Mouse (Mus musculus) neural tube, embryonic 12.5 days (tissue): ENCODE data around the gene Zcchc24. TPM values are rescaled to one million over a fixed set of nuclear protein-coding genes. Genes with fewer than 3 reads are reported as not detected.
"Not testable (repeated sequence)": the region's sequence is repeated elsewhere in the genome, so short reads cannot be mapped to it uniquely, and the experiment has no call there.

ENCODE experiments used
- ATAC-seq: fragments of 200-750 bp; cut with Nextera tagmentation; 2 replicates; pipeline ENCODE4 v1.8.0; 2017; ENCODE audit warnings: low read depth, mild to moderate bottlenecking, moderate TSS enrichment, moderate library complexity; ENCODE audit not compliant: low FRiP score
- H3K27ac ChIP-seq: fragments of 300-500 bp; sonication (generic); 2 replicates; pipeline ENCODE4 v1.5.1; 2016
- H3K27me3 ChIP-seq: fragments of 300-500 bp; sonication (generic); replicated peaks from 2 replicates; pipeline ENCODE4 v1.6.1; 2016; ENCODE audit warnings: mild to moderate bottlenecking
- H3K36me3 ChIP-seq: fragments of 300-500 bp; sonication (generic); 2 replicates; pipeline ENCODE4 v1.6.1; 2016; ENCODE audit warnings: mild to moderate bottlenecking
- H3K4me1 ChIP-seq: fragments of 300-500 bp; sonication (generic); 2 replicates; pipeline ENCODE4 v1.6.1; 2016
- H3K4me2 ChIP-seq: fragments of 300-500 bp; sonication (generic); replicated peaks from 2 replicates; pipeline ENCODE4 v1.6.1; 2016; ENCODE audit warnings: mild to moderate bottlenecking
- H3K4me3 ChIP-seq: fragments of 300-500 bp; sonication (generic); 2 replicates; pipeline ENCODE4 v1.5.1; 2016
- H3K9ac ChIP-seq: fragments of 300-500 bp; sonication (generic); 2 replicates; pipeline ENCODE4 v1.6.1; 2016; ENCODE audit warnings: mild to moderate bottlenecking
- H3K9me3 ChIP-seq: fragments of 300-500 bp; sonication (generic); 2 replicates; pipeline ENCODE4 v1.6.1; 2016; ENCODE audit warnings: mild to moderate bottlenecking
- WGBS: fragments of 180-500 bp; shearing (Covaris S2); methylation state at CpG from one replicate; pipeline ENCODE4 v1.1.7; 2016; 5-methylcytosine and 5-hydroxymethylcytosine counted together
- polyA plus RNA-seq: library from polyadenylated mRNA; unstranded; fragments of >200 nt; fragmentation: Nextera tagmentation; extraction: Ambion mirVana; gene quantifications from 2 replicates; pipeline ENCODE4 v1.2.1, GENCODE M21; 2016

The Zcchc24 gene
- 21.5 and 22.2 TPM in 2 replicates for polyA plus RNA-seq

DNA sequence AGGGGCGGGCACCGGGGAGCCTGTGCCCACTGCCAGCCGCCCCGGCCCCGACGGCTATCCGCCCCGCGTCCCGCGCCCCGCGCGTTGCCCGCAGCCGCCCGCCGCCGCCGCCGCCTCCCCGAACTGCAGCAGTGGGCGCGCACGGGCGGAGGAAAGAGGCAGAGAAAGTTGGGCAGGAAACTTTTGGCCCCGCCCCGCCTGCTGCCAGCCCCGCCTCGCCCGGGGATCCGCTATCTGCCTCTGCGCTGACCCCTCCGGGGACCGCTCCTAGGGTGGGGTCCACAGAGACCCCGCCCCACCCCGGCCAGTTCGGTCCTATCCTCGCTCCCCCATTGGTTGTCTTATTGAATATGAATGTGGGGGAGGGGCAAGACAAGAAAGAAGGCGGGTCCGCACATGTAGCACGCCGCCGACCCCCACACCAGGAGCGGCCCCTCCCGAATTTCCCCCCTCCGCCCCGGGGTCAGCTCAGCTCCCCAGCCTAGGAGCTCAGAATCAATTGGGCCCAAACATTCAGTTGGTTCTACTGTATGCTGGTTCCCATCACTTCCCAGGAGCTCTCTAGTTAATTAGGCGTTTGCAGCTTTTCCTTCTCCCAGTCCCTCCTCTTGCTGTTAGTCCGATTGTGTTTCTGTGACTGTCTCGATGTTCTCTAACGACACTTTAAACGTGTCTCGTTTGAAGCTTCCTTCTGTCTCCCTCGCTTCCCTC is at the start of gene Zcchc24:
Gene Zcchc24 (minus strand): TSS at position 125 of the 711 bp plus-strand sequence.
- peak; percentile 82 for ATAC-seq
- Histone ChIP-seq H3K27ac (peak within 1 kb of the TSS; percentile 37; the same call in 1 of the 2 replicates), H3K4me3 (peak within 1 kb of the TSS; percentile 70), H3K36me3 (no peaks in the 10 kb centered on the region), H3K4me1 (peaks cover 42% of the 10 kb centered on the region), H3K9me3 (no peaks in the 10 kb centered on the region), H3K27me3 (no peaks in the 10 kb centered on the region), H3K9ac (peak within 1 kb of the TSS; percentile 80), H3K4me2 (peak within 1 kb of the TSS; percentile 96)
- 1% methylated on average over 46 of the region's 55 CpGs for WGBS

DNA sequence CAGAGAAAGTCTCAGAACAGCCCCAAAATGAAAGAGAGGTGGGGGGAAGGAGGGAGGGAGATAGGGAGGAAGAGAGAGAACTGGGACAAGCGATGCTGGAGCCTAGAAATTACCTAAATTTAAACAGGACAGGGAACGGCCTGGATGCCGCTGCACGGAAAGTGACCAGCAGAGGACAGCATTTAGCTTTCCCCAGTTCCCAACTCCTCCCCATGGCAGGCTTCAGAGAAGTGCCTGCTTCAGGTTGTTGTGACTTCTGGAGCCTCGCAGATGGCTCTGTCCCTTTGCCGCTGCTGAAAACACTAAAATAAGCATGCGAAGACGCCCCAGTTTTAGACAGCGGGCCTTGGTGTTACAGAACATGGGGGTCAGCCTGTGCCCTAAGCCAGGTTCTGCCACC is 47.6 kb upstream of the Zcchc24 start:
- 11% methylated on average over 9 of the region's 9 CpGs for WGBS
- H3K4me1 ChIP-seq, result 0 out of 2 replicates have a peak, but pooled peaks cover 5% of the 10 kb centered on the region
- no peak for ATAC-seq

DNA sequence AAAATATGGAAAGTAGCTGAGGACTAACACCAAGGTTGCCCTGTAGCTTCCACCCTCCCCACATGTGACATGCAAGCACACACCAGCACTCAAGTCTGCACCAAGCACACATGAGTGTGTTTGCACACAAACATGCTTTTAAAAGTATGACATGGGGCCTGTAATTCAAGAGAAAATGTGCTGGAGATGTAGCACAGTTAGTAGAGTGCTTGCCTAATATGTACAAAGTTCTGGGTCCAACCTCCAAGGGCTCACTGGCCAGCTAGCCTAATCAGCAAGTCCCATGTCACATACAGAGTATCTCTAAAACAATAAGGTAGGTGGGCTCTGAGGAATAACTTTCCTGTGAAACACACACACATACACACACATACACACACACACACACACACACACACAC is 45.3 kb upstream of the Zcchc24 start:
- Histone ChIP-seq H3K36me3 (no peaks in the 10 kb centered on the region), H3K27ac (no peak overlapping the region)
- no peak for ATAC-seq

More for the DNA sequence above, 47.6 kb upstream of the Zcchc24 start:
- no peak overlapping the region for H3K4me3 ChIP-seq
- H3K27me3 ChIP-seq, result no peaks in the 10 kb centered on the region
- H3K9me3 ChIP-seq, result no peaks in the 10 kb centered on the region
- no peak overlapping the region for H3K9ac ChIP-seq
- no peak overlapping the region for H3K27ac ChIP-seq
- H3K36me3 ChIP-seq, result no peaks in the 10 kb centered on the region
- no peak overlapping the region for H3K4me2 ChIP-seq

DNA sequence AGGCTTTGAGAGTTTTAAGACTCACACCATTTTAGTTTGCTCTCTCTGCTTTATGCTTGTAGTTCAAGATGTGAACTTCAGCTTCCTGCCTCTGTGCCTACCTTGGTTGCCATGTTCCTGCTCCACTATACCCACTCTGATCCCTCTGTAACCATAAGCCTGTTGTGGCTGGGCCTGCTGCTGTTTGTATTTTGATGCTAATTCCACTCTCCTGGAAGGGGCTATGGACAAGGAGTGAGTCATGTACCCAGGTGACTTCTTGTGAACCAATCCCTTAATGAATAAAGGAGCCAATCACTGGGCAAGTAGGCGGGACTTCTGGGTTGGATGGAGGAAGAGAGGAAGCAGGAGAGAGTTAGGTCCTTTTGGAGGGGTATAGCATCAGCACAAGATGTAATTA is 42.2 kb upstream of the Zcchc24 start:
- H3K4me3 ChIP-seq, H3K9ac ChIP-seq, H3K9me3 ChIP-seq, H3K27ac ChIP-seq, H3K27me3 ChIP-seq, H3K4me2 ChIP-seq, ATAC-seq, H3K4me1 ChIP-seq, H3K36me3 ChIP-seq: not testable (repeated sequence)
- WGBS, result 63% methylated on average over 1 of the region's 1 CpGs

More for the DNA sequence above, 45.3 kb upstream of the Zcchc24 start:
- Histone ChIP-seq H3K4me2 (no peak overlapping the region), H3K27me3 (no peaks in the 10 kb centered on the region), H3K4me3 (no peak overlapping the region), H3K9ac (no peak overlapping the region), H3K9me3 (no peaks in the 10 kb centered on the region), H3K4me1 (0 out of 2 replicates have a peak, but pooled peaks cover 5% of the 10 kb centered on the region)

DNA sequence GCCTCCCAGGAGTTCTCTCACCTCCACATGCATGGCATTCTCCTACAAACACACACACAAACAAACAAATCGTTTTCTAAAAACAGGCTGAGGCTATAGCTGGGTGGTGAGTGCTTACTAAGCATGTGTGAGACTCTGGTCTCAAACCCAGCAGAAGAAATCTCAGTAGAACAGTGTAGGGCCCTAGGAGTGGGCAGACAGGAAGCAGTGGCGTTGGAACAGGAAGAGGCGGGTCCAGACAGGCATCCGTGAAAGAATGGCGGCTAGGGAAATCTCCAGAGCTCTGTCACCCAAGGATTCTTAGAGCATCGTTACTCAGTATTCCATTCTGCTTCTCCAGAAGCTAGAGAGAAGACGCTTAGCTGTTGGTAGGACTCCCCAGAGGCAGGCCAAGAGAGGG is 37.7 kb upstream of the Zcchc24 start:
- Histone ChIP-seq H3K27me3 (no peaks in the 10 kb centered on the region), H3K27ac (no peak overlapping the region), H3K4me3 (no peak overlapping the region), H3K9me3 (no peaks in the 10 kb centered on the region), H3K9ac (no peak overlapping the region), H3K4me2 (no peak overlapping the region), H3K4me1 (peaks cover 3% of the 10 kb centered on the region; the same call in 1 of the 2 replicates), H3K36me3 (no peaks in the 10 kb centered on the region)
- ATAC-seq, result no peak
- 90% methylated on average over 7 of the region's 7 CpGs for WGBS

DNA sequence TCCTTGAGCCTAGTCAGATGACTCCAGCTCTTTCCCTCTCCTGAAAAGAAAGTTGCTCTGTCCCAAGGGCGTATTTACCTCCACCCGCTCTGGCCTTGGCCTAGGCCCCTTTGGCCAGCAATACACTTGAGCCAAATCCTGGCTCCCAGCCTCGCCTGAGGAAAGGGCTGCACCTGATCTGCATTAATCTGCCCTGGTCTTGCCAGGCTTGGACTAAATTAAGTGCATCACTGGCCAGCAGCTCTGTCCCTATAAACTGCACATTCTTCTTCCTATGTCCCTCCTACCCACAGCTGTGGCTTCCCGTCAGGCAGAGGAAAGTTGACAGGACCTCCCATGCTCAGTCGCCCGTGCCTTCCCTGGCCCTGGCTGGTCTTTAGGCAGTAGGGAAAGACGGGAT is 37.0 kb upstream of the Zcchc24 start:
- no peak overlapping the region for H3K27ac ChIP-seq
- no peak for ATAC-seq
- no peaks in the 10 kb centered on the region for H3K36me3 ChIP-seq

DNA sequence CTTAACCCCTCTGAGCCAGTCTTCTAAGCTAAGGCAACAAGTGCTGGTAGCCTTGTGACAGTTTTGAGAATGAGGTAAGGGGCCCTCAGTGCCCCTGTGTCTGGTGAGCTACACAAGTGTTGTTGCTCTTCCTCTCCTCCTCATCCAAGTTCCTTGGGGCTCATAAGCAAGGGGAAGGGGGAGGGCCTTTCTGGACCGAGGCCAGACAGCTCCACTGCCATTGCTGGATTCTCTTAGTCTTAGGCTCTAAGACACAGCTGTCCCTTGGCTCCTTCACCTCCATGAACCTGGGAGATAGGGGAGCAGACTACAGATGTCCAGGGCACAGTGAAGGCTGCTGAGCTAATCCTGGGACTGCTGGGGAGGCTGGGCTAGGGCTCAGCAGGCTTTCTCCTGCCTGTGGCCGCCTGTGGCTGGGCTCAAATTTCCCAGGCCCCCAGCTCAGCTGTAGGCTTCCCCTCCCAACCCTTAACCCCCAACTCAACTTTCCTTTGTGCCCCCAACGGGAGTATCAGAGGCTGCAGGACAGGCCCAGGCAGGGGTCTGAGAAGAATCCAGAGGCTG is 34.5 kb upstream of the Zcchc24 start:
- Histone ChIP-seq H3K4me1 (peaks cover 3% of the 10 kb centered on the region; the same call in 1 of the 2 replicates), H3K9me3 (no peaks in the 10 kb centered on the region), H3K36me3 (no peaks in the 10 kb centered on the region), H3K4me2 (no peak overlapping the region), H3K9ac (no peak overlapping the region), H3K27me3 (no peaks in the 10 kb centered on the region), H3K27ac (no peak overlapping the region), H3K4me3 (no peak overlapping the region)
- WGBS, result 33% methylated on average over 3 of the region's 3 CpGs
- ATAC-seq, result no peak

More for the DNA sequence above, 37.0 kb upstream of the Zcchc24 start:
- Histone ChIP-seq H3K27me3 (no peaks in the 10 kb centered on the region), H3K9me3 (no peaks in the 10 kb centered on the region), H3K9ac (no peak overlapping the region), H3K4me2 (no peak overlapping the region), H3K4me3 (no peak overlapping the region), H3K4me1 (peaks cover 3% of the 10 kb centered on the region; the same call in 1 of the 2 replicates)
- WGBS, result 78% methylated on average over 7 of the region's 7 CpGs

DNA sequence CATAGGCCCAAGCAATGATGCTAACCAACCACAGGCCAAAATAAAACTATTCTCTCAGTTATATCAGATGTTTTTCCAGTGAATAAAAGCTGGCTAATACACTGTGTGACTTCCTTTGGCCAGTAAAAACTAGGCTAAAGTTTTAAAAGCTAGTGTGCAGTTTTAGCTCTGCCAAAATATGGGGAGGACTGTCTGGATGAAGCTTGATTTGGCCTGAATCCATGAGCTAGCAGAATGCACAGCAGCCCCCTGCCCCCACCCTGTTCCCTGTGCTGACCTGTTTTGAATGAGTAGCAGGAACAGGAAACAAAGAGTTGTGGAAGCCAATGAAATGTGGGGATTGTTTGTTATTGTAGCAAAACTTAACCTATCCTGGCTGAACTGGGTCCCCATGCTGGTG is 33.7 kb upstream of the Zcchc24 start:
- H3K9ac ChIP-seq, result no peak overlapping the region

DNA sequence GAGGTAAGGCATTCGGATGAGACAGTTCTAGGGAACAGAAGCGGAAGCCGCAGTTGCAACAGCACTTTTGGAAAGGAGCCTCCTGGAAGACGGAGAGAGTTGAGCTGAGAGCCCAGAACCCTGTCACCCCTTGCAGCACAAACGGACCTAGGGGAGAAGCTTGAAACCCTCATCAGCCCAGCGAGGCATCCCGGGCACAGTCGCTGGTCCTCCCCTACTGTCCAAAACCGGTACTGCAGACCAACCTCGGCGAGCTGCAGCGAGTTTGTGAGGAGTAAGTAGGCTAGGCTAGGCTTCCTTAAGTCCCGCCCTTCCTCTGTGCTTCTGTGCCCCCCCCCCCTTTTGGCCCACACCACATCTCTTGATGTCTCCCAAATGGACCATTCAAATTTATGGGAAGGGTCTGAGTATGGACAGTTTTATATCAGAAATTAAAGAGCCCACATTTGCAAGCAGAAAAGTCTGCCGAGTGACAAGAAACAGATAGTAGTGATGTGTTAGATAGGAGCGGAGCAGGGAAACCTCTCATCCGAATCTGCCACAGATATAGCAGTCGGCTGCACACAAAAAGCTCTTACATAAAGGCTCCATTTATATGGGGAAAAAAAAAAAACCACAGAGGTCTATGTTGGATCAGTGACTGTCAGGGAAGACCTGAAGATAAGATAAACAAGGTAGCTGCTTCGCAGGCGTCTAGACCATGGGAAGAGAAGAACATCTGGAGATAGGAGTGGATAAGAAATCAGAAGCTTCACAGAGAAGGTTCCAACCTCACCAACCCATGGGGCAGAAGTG is 31.5 kb upstream of the Zcchc24 start:
- Histone ChIP-seq H3K4me1 (peaks cover 3% of the 10 kb centered on the region; the same call in 1 of the 2 replicates), H3K9ac (no peak overlapping the region), H3K9me3 (no peaks in the 10 kb centered on the region), H3K4me3 (no peak overlapping the region), H3K27ac (no peak overlapping the region), H3K4me2 (peak overlapping the region; percentile 35), H3K27me3 (no peaks in the 10 kb centered on the region), H3K36me3 (no peaks in the 10 kb centered on the region)
- WGBS, result 31% methylated on average over 19 of the region's 19 CpGs
- no peak for ATAC-seq

More for the DNA sequence above, 33.7 kb upstream of the Zcchc24 start:
- Histone ChIP-seq H3K4me2 (no peak overlapping the region), H3K36me3 (no peaks in the 10 kb centered on the region), H3K4me3 (no peak overlapping the region), H3K9me3 (no peaks in the 10 kb centered on the region), H3K27ac (no peak overlapping the region), H3K4me1 (peaks cover 3% of the 10 kb centered on the region; the same call in 1 of the 2 replicates), H3K27me3 (no peaks in the 10 kb centered on the region)
- ATAC-seq, result no peak

DNA sequence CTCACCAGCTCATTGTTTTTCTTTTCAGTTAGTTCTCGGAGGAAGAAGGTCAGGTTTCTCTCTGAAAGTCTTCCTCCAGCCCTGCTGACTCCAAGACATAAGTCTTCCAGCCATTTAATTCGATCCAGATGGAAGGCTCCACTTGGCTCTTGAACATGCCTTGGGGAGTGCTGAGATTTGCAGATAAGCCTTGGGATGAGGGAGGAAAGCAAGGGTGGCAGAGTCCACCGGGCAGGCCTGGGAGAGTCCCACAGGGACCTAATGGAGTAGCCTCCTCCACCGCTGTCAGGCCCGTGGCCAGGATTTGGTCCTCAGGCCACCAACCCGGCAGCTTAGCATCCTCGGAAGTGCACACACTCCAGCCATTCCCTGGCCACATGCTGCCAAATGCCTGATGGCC is 27.8 kb upstream of the Zcchc24 start:
- no peaks in the 10 kb centered on the region for H3K4me1 ChIP-seq
- 78% methylated on average over 7 of the region's 7 CpGs for WGBS
- no peaks in the 10 kb centered on the region for H3K36me3 ChIP-seq
- H3K4me3 ChIP-seq, result no peak overlapping the region
- ATAC-seq, result no peak
- no peak overlapping the region for H3K4me2 ChIP-seq
- H3K27me3 ChIP-seq, result no peaks in the 10 kb centered on the region
- no peaks in the 10 kb centered on the region for H3K9me3 ChIP-seq
- H3K27ac ChIP-seq, result no peak overlapping the region
- no peak overlapping the region for H3K9ac ChIP-seq

DNA sequence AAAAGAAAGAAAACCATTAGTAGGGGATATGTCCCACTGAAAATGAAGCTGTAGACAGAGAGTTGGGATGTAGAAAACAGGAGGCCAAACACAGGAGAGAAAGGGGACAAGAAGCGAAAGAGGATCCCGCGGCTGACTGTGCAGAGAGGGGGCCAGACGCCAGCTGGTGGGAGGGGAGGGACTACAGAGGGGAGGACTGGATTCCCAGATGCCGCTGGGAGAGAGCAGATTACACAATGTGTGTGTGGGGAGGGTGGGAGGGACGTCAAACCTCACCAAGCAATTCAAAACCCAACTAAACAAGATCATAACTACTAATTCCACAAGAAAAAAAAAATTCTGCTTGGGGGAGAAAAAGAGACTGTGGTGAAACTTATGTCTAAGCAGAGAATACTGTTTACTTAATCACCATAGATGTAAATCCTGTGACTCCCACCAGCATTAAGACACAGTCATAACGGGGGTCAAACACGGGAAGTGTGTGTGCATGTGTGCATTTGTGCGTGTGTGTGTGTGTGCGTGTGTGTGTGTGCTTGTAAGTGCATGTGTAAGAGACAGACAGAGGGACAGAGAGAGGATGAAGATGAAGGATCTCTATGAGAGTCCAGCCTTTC is 26.8 kb upstream of the Zcchc24 start:
- ATAC-seq, result no peak
- Histone ChIP-seq H3K4me2 (no peak overlapping the region), H3K4me3 (no peak overlapping the region), H3K36me3 (no peaks in the 10 kb centered on the region), H3K27me3 (no peaks in the 10 kb centered on the region), H3K9me3 (no peaks in the 10 kb centered on the region), H3K27ac (no peak overlapping the region), H3K9ac (no peak overlapping the region), H3K4me1 (no peaks in the 10 kb centered on the region)
- WGBS, result 32% methylated on average over 10 of the region's 10 CpGs

DNA sequence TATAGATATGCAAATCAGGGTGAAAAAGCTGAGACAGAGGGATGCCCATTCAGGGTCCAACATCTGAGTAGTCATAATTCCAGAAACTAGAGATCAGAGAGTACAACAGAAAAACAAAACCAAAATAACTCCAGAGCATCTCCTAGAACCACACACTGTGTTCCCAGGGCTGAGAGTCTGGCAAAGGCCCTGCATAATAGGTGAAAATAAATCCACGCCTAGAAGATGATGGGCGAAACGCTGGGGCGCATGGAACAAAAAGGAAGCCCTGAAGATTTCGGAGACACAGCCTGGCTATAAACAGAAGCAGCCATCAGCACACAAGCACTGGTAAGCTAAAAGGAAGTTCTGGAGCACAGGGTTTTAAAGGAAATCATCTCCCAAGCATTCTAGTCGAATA is 26.2 kb upstream of the Zcchc24 start:
- H3K9me3 ChIP-seq, result no peaks in the 10 kb centered on the region
- no peak overlapping the region for H3K9ac ChIP-seq
- H3K4me3 ChIP-seq, result no peak overlapping the region
- no peak overlapping the region for H3K4me2 ChIP-seq
- WGBS, result 68% methylated on average over 6 of the region's 6 CpGs
- no peaks in the 10 kb centered on the region for H3K4me1 ChIP-seq
- H3K36me3 ChIP-seq, result no peaks in the 10 kb centered on the region
- no peaks in the 10 kb centered on the region for H3K27me3 ChIP-seq
- no peak overlapping the region for H3K27ac ChIP-seq
- no peak for ATAC-seq
